Mouse (Mus musculus) layer of hippocampus, adult 8-10 months (tissue): ENCODE measurements around the gene Rps6kb1. TPM values are rescaled to one million over a fixed set of nuclear protein-coding genes. Genes with fewer than 3 reads are reported as not detected.

Source experiments
- DNase-seq, 2 experiments: peaks; one replicate each; pipeline ENCODE4 v3.0.0; 2022; ENCODE audit warnings: low spot score in 2 of 2
- total RNA-seq, 4 experiments: library from RNA; stranded (reverse); gene quantifications; 2 replicates each; pipeline ENCODE4 v1.2.4; 2022

Rps6kb1 gene
- total RNA-seq = 10 to 100 TPM; 36.8 to 41.2 (median 39.4) TPM

GRCm38 (mm10) chr11:86544639-86545299, at the start of gene Rps6kb1, which contains the start of gene Tubd1:
TSS of gene Rps6kb1 (minus strand) at chr11:86544805.
TSS of gene Tubd1 (plus strand) at chr11:86544991.
- DNase-seq = peak; percentile 99 to 100

GRCm38 (mm10) chr11:86593443-86593842, 48.8 kb upstream of the Rps6kb1 start:
- DNase-seq = no peak

- DNase-seq = no peak
Measured at GRCm38 (mm10) chr11:86592993-86593392, 48.4 kb upstream of the Rps6kb1 start.

GRCm38 (mm10) chr11:86591931-86592616, 47.5 kb upstream of the Rps6kb1 start:
- no peak for DNase-seq

- DNase-seq = no peak
Measured at GRCm38 (mm10) chr11:86591301-86591845, 46.8 kb upstream of the Rps6kb1 start.

GRCm38 (mm10) chr11:86590579-86590978, 46.0 kb upstream of the Rps6kb1 start:
- no peak for DNase-seq

GRCm38 (mm10) chr11:86590066-86590465, 45.5 kb upstream of the Rps6kb1 start:
- no peak for DNase-seq

- no peak for DNase-seq
Measured at GRCm38 (mm10) chr11:86588583-86589298, 44.1 kb upstream of the Rps6kb1 start.

GRCm38 (mm10) chr11:86587830-86588229, 43.2 kb upstream of the Rps6kb1 start:
- no peak for DNase-seq

- DNase-seq = no peak
Measured at GRCm38 (mm10) chr11:86586868-86587792, 42.5 kb upstream of the Rps6kb1 start.

GRCm38 (mm10) chr11:86586177-86586867, 41.7 kb upstream of the Rps6kb1 start:
- DNase-seq = no peak

GRCm38 (mm10) chr11:86585598-86585984, 41.0 kb upstream of the Rps6kb1 start:
- no peak for DNase-seq

- DNase-seq = no peak
Measured at GRCm38 (mm10) chr11:86584898-86585597, 40.4 kb upstream of the Rps6kb1 start.

- DNase-seq = no peak
Measured at GRCm38 (mm10) chr11:86583990-86584897, 39.6 kb upstream of the Rps6kb1 start.

- no peak for DNase-seq
Measured at GRCm38 (mm10) chr11:86583313-86583825, 38.8 kb upstream of the Rps6kb1 start.

GRCm38 (mm10) chr11:86582543-86583260, 38.1 kb upstream of the Rps6kb1 start:
- DNase-seq = no peak

- DNase-seq = no peak
Measured at GRCm38 (mm10) chr11:86581943-86582542, 37.4 kb upstream of the Rps6kb1 start.
